Mouse (Mus musculus): ENCODE data around the gene Tax1bp1. TPM values are rescaled to one million over a fixed set of nuclear protein-coding genes. Genes with fewer than 3 reads are reported as not detected.

Gene Tax1bp1
- 110 TPM for polyA plus RNA-seq (2015; fragmentation: Illumina TruSeq; extraction: RNeasy Lipid Tissue Mini Kit (QIAGEN cat#74804); ENCODE audit: low read depth, low replicate concordance)

DNA sequence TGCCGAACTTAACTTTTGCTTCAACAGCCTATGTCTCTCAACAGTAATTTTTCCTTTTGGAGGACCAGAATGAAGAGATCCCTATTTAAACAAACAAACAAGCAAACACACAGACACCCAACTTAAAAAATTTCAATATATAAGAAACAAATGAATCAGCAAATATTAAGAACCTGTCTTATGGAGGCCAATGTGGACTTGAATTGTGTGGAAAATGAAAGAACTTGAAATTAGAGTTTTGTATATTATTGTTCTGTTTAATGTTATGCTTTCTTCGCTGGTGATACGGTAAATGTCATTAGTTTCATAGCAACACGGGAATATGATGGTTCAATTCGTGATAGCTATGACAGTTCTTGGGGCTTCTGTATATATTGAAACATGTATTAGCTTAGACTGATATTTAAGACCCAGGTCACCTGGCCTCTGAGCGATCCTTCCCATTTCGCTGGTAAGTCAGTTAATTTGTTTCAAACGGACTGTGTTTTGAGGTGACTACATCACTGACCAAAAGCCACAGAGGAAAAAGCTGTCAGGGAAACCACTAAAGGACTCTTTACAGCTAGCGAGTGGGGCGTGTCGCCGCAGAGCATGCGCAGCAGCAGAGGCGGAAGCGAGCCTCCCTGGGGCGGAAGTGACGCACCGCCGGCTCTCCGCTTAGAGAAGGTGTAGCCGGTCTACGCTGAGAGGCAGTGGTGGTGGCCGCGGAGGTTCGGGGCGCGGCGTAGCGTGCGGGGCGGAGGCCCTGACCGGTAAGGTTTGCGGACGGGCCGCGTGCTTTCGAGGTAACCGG lies at the start of gene Tax1bp1:
Tax1bp1 (plus strand) TSS at position 626 of the 793 bp plus-strand sequence.

Other genes with a start within 250 kb of the Tax1bp1 start
- gene Hibadh, start 73.3 kb upstream of the Tax1bp1 start, polyA plus RNA-seq (2015; fragmentation: Illumina TruSeq; extraction: RNeasy Lipid Tissue Mini Kit (QIAGEN cat#74804); ENCODE audit: low read depth, low replicate concordance) = 84.0 TPM

Measured in brain, adult 10 weeks (tissue).